Mouse (Mus musculus): Measurements from ENCODE around the gene Idh1. TPM values are rescaled to one million over a fixed set of nuclear protein-coding genes. Genes with fewer than 3 reads are reported as not detected.
A peak's percentile ranks its signal among the peaks of the same experiment; 100 is the strongest.

Gene Idh1
- total RNA-seq, 2 experiments from 2014 or later, result 272 to 322 TPM

- peak; percentile 43 for DNase-seq
Measured at GRCm38 (mm10) chr1:65113536-65114172, 72.6 kb downstream of the Idh1 start.

- DNase-seq, result peak; percentile 28
Measured at GRCm38 (mm10) chr1:65112807-65113196, 73.5 kb downstream of the Idh1 start.

GRCm38 (mm10) chr1:65112031-65112806, 74.1 kb downstream of the Idh1 start:
- DNase-seq, result peak; percentile 86

GRCm38 (mm10) chr1:65109756-65110435, 76.4 kb downstream of the Idh1 start:
- DNase-seq, result no peak

- no peak for DNase-seq
Measured at GRCm38 (mm10) chr1:65109196-65109595, 77.1 kb downstream of the Idh1 start.

Other genes with a start within 250 kb of the Idh1 start
- 10 to 100 TPM; 16.2 to 22.5 TPM for gene Plekhm3, start 229.7 kb downstream of the Idh1 start, total RNA-seq (2021)
- 100 to 1,000 TPM; 263 to 490 TPM for gene Akr1cl, start 153.7 kb downstream of the Idh1 start, total RNA-seq (2021)
- gene Cryge, start 135.4 kb downstream of the Idh1 start, total RNA-seq (2021), result not detected
- gene Crygd, start 123.0 kb downstream of the Idh1 start, total RNA-seq (2021), result not detected
- gene Crygc, start 112.8 kb downstream of the Idh1 start, total RNA-seq (2021), result not detected
- not detected for gene Crygb, start 104.2 kb downstream of the Idh1 start, total RNA-seq (2021)
- gene Cryga, start 83.1 kb downstream of the Idh1 start, total RNA-seq (2021), result not detected
- not detected for gene Gm28845, start 66.9 kb downstream of the Idh1 start, total RNA-seq (2021)
- gene D630023F18Rik, start 63.3 kb downstream of the Idh1 start, total RNA-seq (2021), result under 1 TPM; 0.24 to 0.36 TPM
- gene Pikfyve, start 183 bp upstream of the Idh1 start, total RNA-seq (2021), result 10 to 100 TPM; 22.8 to 26.2 TPM
- not detected for gene Pth2r, start 95.6 kb upstream of the Idh1 start, total RNA-seq (2021)